Mouse (Mus musculus) cerebellum, adult (tissue): ENCODE measurements around the gene Acot8.

Experiments used
- ATAC-seq: cut with Nextera tagmentation; 2 replicates; pipeline ENCODE4 v1.9.2; 2017; ENCODE audit warnings: mild to moderate bottlenecking, moderate library complexity, mixed read lengths; ENCODE audit not compliant: insufficient number of reproducible peaks, low FRiP score, low TSS enrichment

The Acot8 gene

DNA sequence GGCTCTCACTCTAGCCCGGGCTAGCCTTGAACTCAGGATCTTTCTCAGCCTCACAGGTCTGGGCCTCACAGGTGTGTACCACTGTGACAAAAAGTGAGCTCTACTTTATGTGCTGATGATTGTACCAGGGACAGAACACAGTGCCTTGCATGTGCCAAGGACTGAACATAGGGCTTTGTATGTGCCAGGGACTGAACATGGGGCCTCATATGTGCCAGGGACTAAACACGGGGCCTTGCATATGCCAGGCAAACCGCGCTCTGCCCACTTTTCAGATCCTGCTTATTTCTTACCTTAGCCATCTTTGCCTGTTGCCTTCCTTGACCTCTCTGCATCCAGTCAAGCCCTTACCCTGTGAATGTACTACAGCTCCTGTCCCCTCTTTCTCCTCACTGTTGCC lies 42.7 kb downstream of the Acot8 start:
- no peak for ATAC-seq

DNA sequence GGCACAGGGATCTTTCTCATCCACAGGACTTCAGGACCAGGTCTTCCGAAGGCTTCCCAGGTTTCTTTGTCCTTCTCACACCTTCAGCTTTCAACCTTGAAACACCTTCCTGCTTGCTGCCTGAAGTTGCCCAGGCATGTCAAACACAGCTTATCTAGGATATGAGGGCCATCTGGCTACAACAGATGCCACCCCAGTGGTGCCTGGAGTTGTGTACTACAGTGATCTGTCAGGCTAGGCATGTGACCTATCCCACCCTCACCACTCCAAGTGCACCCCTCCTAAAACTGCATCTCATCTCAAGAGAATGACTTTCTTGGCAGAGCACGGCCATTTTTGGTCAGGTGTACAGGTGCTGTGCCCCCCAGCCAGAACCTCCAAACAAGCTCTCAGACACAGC lies 43.2 kb downstream of the Acot8 start:
- no peak for ATAC-seq

DNA sequence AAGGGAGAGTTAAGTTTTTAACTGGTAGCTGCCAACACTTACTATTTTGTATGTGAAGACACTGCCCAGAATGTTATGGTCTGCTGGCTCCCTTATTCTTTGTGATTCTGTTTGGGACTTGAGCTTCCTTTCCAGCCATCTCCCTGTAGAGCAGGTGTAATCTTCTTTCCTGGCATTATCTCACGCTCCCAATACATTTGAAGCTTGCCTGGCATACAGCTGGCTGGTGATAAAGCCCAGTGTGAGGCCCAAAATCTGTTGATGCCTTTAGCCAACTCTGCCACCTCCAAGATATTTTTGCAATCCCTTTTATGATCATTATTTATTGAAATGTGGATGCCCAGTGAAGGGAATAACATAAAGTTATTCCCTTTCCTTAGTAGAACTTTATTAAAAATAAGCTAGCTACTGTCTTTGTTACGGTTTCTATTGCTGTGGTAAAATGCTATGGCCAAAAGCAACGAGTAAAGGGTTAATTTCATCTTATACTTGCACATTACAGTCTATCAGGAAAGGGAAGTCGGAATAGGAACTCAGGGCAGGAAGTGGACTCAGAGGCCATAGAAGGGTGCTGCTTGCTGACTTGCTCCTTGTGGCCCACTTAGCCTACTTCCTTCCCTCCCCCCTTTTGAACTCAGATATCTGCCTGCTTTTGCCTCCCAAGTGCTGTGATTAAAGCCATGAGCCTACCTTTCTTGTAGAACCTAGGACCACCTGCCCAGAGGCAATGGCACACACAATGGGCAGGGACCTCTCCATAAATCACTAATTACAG lies 44.4 kb downstream of the Acot8 start:
- no peak for ATAC-seq

DNA sequence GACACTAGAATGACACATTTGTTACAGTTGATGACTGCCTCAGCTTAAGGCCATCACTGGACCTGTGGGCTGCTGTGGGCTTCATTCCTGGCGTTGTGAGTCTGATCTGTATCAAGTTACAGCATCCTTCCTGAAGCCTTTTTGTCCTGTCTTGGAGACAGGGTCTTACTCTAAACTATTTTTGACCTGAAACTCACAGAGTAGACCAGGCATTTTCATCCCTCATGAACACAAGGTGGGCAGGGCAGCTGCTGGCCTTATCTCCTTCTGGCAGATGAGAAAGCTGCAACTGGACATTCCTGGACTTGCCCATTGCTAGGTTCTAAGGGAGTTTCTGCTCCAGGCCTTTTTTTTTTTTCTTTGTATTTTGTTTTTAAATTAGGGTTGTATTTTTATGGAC lies 46.0 kb downstream of the Acot8 start:
- no peak for ATAC-seq

DNA sequence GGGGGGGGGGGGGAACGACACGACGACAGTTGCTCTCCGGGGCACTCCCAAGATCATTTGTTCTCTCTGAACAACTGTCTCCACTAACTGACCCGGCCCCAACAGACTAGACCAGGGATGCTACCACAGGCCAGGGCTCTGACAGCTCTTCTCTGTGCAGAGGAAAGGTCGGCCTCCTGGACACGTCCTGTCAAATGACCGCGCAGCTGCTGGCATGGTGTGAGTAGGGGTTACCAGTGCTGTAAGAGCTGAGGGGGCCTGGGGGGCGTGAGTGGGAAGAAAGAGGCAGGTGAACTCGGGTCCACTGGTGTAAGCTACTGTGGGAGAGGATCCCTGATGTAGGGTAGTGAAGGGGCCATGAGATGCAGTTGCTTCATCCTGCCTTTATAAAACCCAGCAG lies 46.8 kb downstream of the Acot8 start:
- ATAC-seq = no peak

DNA sequence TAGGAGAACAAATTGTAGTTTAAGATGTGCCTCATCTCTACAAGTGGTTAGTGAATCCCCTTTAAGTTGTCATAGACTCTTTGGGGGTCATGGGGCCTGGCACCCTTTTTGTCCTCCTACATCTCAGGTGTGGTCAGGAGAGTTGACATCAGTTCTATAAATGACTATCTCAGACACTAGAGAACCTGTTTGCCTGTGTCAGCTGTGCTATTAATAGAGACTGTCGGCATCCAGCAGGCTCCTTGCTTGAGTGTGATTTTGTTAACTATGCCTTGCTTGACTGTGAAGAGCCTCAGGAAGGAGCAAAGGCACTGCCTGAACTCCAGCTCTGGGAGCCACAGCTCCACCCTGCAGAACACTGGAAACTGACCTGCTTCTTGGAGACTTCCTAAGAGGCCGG lies 49.9 kb downstream of the Acot8 start:
- ATAC-seq = no peak

DNA sequence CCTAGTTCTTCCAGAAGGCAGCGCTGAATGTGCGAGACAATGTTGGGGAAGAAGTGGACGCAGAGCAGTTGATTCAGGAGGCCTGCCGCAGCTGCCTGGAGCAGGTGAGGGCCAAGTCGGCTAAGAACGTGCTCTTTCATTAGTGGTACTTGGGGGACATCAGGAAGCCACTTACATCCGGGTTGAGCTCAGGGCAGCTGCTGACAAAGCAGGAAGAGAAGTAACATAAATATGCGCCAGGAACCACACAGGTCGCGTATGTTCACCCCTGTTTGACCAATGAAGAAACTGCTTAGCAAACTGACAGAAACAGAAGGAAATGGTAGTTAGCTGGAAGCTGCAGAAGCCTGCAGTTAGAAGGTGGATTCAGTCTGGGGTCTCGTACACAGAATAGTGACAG lies 50.6 kb downstream of the Acot8 start:
- no peak for ATAC-seq

DNA sequence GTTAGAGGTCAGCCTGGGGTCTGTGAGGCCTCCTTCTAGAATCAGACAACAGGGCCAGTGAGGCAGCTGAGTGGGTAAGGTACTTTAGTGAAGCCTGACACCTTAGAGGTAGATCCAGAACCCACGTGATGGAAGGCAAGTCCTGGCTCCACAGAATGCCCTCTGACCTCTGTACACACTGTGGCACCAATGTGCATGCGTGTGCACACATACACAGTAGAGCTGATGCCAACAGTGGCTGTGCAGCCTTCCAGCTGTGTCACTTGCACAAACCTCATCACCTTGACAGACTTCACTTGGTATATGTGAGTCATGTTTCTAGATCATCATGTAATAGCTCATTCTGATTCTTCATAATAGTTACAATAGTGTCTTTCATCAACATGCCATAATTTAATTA lies 52.2 kb downstream of the Acot8 start:
- ATAC-seq = no peak

DNA sequence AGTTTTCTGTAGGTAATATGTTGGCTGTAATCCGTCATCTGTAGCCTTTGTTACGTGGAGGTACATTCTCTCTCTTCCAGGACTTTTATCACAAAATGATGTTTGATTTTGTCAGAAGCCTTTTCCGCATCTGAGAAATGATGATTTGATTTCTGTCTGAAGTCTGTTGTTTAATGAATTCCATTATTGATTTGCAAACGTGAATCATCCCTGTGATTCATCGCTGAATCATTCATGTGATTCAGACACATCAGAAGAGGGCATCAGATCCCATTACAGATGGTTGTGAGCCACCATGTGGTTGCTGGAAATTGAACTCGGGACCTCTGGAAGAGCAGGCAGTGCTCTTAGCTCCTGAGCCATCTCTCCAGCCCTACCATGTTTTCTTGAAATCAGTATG lies 55.7 kb downstream of the Acot8 start:
- no peak for ATAC-seq

DNA sequence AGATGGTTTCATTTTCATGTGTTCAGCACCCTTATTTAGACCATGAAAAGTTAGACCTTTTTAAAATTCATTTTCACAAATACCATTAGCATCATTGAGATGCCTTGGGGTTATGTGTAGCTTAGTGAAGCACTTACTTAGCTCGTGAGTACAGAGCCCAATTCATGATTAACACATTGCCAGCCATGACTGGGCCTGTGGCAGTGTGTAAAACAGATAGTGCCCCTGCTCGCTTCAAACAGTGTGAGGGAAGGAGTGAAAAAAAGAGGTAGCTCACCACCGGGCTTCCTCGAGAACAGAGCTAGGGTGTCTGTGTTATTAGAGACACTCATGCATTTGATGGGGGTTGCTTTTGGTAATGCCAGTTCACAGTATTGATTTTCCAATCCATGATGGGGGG lies 56.5 kb downstream of the Acot8 start:
- no peak for ATAC-seq

DNA sequence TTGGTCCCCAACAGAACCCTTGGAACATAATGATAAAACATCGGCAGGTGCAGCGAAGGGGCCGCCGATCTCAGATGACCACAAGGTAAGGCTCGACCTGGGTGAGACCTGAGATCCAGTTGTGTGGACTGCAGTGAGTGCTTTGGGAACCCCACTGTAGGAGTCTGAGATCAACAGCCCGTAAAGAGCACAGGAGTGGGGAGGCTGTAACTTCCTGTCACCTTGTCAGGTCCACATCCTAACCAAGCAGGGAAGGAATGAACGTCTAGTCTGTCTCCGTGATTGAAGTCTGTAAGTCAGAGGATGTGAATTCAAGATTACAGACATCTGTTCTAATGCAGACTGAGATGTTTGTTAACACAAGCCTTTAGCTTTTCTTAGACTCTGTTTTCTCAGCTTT lies 58.0 kb downstream of the Acot8 start:
- ATAC-seq = no peak

DNA sequence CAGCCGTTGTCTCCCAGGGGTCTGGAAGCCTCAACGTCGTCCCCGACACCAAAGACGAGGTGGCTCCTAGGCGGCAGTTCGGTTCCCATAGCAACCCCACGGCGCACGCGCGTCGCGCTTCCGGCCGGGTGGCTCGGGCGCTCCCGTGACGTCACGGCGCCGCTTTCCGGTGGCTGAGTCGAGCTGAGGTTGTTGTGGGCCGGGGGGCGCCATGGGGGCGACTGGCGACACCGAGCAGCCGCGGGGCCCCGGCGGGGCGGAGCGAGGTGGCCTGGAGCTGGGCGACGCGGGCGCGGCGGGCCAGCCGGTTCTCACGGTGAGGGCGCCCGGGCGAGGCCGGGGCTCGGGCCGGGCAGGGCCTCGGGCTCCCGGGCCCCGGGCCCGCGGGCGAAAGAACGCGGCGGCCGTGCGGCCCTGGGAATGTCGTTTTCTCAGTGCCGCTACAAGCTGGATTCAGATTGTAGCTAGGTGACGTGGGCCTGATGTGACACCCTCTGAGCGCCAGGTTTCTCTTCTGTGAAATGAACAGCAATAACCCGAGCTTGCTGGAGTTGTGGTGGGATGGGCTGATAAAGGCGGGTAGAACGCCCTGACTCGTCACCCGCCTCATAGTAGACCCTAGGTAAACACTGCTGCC lies 58.7 kb downstream of the Acot8 start, which contains the start of the genes Wfdc3 and Dnttip1:
TSS of gene Wfdc3 (minus strand) at position 89 of the 637 bp plus-strand sequence.
TSS of gene Dnttip1 (plus strand) at position 141 of the 637 bp plus-strand sequence.
- ATAC-seq = peak; percentile 80

DNA sequence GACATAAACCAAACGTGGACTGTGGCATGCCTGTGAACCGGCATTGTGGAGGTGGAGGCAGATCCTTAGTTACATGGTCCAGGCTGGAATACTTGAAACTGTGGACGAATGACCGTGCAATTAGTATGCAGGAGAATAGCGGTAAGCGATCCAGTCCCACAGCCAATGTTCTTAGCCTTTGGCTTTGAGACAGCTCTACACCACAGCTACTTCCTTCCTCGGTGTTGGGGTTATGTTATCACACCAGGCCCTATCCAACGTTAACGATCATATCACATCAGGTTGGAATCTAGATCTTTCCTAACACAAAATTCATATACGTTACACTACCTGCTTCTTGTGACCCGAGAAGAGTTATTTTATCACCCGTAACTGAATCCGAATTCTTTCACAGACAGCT lies 59.7 kb downstream of the Acot8 start:
- ATAC-seq = no peak
